Mouse (Mus musculus) brain, adult 2 months (tissue): ENCODE data around the gene Snapc4.
A peak's percentile ranks its signal among the peaks of the same experiment; 100 is the strongest.

Experiments
- DNase-seq: peaks from one replicate; pipeline ENCODE4 v3.0.0; 2011; ENCODE audit warnings: low read depth, low spot score

The Snapc4 gene

DNA sequence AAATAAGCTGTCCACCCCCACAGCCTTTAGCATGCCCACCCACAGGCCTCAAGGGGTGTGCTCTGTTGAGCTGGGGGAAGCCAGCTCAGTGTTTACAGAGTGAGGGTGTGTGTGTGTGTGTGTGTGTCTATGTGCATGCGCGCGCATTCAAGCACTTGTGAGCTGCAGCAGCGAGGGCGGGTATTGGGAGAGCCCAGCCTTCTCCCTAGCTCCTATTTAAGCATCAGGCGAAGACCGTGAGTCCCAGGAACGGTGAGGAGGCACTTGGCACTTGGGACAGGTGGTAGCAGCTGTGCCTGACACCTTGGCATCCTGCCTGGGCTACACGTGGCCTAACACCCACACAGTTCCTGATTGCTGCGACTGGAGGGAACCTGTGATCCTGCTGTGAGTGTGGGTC, 38.4 kb downstream of the Snapc4 start:
- peak; percentile 96 for DNase-seq

DNA sequence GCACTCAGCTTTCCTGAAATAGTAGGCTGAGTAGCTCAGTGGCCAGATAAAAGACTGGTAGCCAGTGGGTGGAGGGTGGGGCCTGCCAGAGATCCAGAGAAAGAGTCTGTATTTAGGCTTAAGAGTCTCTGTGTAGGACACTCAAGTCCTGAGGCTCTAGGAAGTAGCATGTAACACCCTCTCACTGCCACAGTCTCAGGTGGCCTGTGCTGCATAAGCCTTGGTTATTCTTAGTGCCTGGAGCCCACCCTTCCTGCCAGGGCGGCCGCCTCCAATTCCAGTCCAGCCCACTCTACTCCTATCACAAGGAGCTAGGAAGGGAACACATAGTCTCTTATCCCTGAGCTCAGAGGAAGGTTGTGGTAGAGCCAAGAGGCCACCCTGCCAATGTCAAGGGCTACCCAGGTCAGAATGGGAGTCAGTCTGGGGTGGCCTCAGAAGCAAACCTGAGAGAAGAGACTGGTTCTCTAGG, 38.9 kb downstream of the Snapc4 start:
- DNase-seq: peak; percentile 68

- peak; percentile 59 for DNase-seq
Measured at GRCm38 (mm10) chr2:26339204-26339551, 41.3 kb downstream of the Snapc4 start.

DNA sequence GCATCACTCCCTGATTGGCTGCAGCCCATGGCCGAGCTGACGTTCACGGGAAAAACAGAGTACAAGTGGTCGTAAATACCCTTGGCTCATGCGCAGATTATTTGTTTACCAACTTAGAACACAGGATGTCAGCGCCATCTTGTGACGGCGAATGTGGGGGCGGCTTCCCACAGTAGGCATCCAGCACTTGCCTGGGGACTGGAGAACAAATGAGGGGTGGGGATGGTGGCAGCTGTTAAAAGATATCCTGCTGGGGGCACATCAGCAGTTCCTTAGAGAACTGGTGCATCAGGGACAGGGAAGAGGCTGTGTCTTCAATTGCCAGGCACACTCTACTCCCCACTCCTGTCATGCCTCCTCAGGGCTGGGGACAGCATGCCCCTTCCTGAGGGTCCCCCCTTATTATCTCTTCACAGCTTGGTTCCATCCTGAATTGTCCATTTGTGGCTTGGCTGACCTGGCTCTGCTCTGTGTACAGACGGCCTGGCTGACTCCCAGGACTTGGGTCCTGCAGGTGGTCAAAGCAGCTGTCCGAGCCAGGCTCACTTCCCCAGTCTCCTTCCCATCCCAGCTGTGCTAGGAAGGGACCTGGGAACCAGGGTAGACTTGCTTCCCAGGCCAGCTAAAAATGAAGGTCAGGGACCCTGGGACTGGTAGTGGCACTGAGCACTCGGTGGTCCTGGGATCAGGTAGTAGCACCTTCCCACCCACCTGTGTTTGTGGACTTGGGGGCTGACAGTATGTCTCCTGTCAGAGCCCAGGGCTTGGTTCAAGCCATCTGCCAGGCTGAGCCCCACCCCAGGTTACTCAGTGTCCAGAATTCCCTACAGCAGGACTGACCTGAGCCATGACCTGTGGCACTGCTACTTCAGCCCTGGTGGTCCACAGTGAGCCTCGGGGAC, 41.9 kb downstream of the Snapc4 start:
- peak; percentile 79 for DNase-seq

GRCm38 (mm10) chr2:26330702-26331101, 49.8 kb downstream of the Snapc4 start:
- DNase-seq: peak; percentile 68

DNA sequence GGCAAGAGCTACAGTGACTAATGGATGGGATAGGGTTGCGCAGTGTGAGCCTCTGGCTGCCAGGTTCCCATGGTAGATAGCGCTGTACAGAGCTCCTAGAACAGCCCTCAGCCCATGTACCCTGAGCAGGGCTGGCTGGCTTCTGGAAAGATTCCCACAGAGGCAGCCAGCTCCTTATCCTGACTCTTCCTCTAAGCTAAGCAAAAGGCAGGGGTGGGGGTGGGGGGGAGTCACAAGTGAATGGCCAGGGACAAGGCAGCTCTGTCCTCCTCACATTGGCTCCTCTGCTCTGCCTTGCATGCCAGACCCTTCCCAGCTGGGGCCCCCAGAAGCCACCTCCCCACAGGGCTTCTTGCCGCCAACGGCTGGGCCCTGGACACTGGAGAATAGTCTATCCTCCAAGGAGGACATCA, 50.4 kb downstream of the Snapc4 start:
- DNase-seq: peak; percentile 61

GRCm38 (mm10) chr2:26329402-26329801, 51.1 kb downstream of the Snapc4 start:
- peak; percentile 88 for DNase-seq

- no peak for DNase-seq
Measured at GRCm38 (mm10) chr2:26327852-26328251, 52.6 kb downstream of the Snapc4 start.

GRCm38 (mm10) chr2:26325386-26326181, 54.9 kb downstream of the Snapc4 start:
- peak; percentile 94 for DNase-seq

GRCm38 (mm10) chr2:26324917-26325316, 55.5 kb downstream of the Snapc4 start:
- peak; percentile 88 for DNase-seq

DNA sequence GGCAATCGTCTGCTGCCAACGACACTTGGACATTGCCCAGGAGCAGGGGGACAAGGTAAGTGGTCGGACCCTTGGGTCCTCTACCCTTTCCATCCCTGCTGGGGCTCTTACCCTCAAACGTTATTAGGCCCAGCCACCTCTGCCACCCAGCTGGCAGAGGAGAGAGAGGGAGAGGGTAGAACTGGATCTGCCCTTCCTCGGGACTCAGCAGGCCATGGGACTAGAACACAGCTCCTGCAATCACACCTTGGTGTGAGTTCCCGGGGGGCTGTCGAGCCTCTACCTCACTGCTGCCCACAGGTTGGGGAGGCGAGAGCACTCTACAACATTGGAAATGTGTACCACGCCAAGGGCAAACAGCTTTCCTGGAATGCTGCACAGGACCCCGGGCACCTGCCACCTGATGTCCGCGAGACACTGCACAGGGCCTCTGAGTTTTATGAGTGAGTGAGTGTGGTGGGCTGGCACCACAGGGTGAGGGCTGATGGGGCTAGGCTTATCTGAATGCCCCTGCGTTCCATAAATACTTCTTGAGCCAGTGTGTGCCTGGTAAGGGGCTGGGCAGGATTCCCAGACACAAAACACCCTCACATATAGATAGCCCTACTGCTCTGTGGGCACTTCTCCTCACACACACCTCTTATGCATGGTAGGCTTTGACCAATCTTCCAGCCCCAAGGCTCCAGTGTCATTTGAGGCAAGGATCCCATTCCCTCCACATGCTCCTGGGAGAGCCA, 56.7 kb downstream of the Snapc4 start:
- no peak for DNase-seq

- DNase-seq: peak; percentile 69
Measured at GRCm38 (mm10) chr2:26320245-26321185, 59.9 kb downstream of the Snapc4 start.

DNA sequence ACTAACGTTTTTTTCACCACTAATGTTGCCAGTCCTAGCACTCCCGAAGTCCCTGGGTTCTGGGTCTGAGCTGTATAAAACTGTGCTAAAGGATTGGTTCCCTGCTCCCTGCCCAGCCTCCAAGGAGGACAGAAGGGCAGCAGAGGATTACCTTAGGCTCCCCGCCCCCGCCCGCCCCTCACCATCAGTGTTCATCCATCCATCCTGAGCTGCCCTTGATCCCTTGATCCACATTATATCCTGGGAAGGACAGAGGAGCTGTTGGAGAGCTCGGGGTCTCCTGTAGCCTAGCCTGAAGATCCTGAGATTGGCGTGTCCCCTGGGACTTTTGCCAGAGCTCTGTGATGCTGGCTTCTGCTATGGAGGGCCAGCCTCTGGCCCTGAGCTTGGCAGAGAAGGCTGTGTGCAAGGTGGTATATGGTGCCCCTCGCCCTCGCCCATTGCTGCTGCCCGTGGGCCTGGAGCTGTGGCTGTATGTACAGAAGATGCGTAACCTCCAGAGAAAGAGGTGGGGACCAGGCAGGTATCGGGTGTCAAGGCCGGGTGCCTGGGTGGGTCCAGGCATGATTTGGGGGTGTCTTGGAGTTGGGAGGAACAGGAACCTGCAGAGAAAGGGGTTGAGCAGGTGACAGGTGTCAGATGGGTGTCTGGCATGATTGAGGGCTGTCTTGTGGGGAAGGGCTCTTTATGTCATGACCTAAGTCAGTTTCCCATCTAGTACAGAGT, 60.8 kb downstream of the Snapc4 start:
- no peak for DNase-seq

DNA sequence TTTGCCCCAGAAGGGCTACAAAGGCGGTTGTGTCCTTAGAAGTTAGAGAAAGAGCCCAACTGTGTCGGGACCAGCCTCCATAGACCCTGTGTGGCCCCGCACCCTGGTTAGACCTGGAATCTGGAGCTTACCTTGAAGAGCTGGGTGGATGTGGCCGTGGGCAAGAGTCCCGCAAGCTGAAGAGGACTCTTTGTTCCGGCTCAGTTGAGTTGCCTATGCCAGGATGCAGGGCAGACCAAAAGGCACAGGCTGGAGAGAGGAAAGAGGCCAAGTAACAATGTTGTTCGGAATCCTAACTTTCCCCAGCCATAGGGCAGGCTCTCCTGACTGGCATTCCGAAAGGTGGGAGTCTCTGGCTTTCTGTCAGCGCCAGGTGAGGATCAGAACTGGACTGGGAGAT, 61.3 kb downstream of the Snapc4 start:
- peak; percentile 67 for DNase-seq

GRCm38 (mm10) chr2:26317991-26318672, 62.3 kb downstream of the Snapc4 start:
- DNase-seq: no peak

DNA sequence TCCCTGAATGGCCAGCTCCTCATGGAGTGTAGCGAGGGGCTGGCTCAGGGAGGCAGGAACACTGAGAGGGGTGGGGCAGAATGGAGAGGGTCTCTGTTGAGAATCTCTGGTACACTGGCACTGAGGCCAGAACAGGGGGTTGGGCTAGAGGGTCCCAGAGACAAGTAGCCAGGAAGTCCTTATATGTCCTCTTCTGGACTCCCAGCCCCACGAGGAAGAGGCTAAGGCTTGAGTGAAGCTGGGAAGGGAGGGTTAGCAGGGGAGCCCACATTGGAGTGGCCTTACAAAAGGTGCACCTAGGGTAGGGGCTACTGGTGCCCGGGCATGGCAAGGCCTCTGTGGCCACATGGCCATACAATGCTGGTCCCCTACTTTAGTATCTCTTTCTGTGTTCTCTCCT, 63.1 kb downstream of the Snapc4 start:
- no peak for DNase-seq

GRCm38 (mm10) chr2:26316576-26317246, 63.7 kb downstream of the Snapc4 start:
- DNase-seq: peak; percentile 78

- DNase-seq: peak; percentile 88
Measured at GRCm38 (mm10) chr2:26315925-26316311, 64.5 kb downstream of the Snapc4 start.
